Mouse (Mus musculus): ENCODE measurements around the gene Nubp1.

DNA sequence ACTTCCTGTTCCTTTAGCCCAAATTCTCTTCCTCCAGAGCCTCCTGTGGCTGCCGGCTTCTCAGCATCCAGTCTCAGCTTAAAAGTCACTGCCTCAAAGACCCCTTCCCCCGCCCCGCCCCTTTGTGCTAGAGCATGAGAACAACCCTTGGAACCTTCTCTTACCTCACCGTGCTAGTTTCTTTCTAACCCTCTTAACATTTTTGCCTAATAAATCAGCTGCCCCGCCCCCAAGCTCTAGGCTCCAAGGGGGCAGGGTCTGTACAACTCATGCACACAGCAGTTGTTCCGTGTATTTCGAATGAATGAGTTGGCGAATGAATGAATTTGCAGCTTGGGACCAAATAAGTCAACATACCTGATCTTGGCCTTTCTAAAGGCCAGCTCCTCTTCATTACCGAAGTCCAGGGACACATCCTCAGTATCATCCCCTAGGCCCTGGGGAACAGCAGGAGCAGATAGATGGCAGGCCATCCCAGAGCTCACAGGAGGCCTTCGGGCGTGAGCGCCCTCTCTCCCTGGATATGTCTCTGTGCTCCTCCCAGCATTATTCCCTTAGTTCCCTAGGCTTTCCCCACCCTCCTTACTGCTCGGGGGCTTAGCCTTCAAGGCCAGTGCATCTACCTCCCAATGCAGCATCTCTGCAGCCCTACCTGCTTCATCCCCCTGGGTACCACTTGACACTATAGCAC is 35.0 kb downstream of the Nubp1 start:
- TF ChIP-seq CTCF (conservative IDR thresholded peaks at IDR 0.05; ENCODE audit: low read length): no peak
- TF ChIP-seq NANOG (IDR thresholded peaks at IDR 0.05; ENCODE audit: borderline replicate concordance, low read length): no peak
- no peak for TF ChIP-seq POU5F1 (IDR thresholded peaks at IDR 0.05; ENCODE audit: borderline replicate concordance, low read length)
